Mouse (Mus musculus) hindbrain, embryonic 16.5 days (tissue): Measurements from ENCODE around the gene Iqcj. TPM values are rescaled to one million over a fixed set of nuclear protein-coding genes. Genes with fewer than 3 reads are reported as not detected.

Experiments used
- ATAC-seq: fragments of 200-750 bp; cut with Nextera tagmentation; 2 replicates; pipeline ENCODE4 v1.8.0; 2017; ENCODE audit warnings: moderate TSS enrichment, moderate library complexity
- H3K27ac ChIP-seq: fragments of 300-500 bp; sonication (generic); 2 replicates; pipeline ENCODE4 v1.5.1; 2014; ENCODE audit warnings: low read depth, mild to moderate bottlenecking, control low read depth, low read length, moderate library complexity
- H3K27me3 ChIP-seq: fragments of 300-500 bp; sonication (generic); replicated peaks from 2 replicates; pipeline ENCODE4 v1.6.1; 2014; ENCODE audit warnings: low read length; ENCODE audit not compliant: control insufficient read depth, insufficient read depth
- H3K36me3 ChIP-seq: fragments of 300-500 bp; sonication (generic); 2 replicates; pipeline ENCODE4 v1.6.1; 2014; ENCODE audit warnings: mild to moderate bottlenecking, low read length, moderate library complexity, mixed read lengths; ENCODE audit not compliant: control insufficient read depth, insufficient read depth
- H3K4me1 ChIP-seq: fragments of 300-500 bp; sonication (generic); 2 replicates; pipeline ENCODE4 v1.6.1; 2014; ENCODE audit warnings: low read depth, low read length; ENCODE audit not compliant: control insufficient read depth, insufficient read depth
- H3K4me2 ChIP-seq: fragments of 300-500 bp; sonication (generic); 2 replicates; pipeline ENCODE4 v1.6.1; 2014; ENCODE audit warnings: mild to moderate bottlenecking, low read length, control low read depth, moderate library complexity
- H3K4me3 ChIP-seq: fragments of 300-500 bp; sonication (generic); 2 replicates; pipeline ENCODE4 v1.5.1; 2014; ENCODE audit warnings: mild to moderate bottlenecking, low read length, control low read depth, moderate library complexity
- H3K9ac ChIP-seq: fragments of 300-500 bp; sonication (generic); 2 replicates; pipeline ENCODE4 v1.6.1; 2014; ENCODE audit warnings: low read depth, mild to moderate bottlenecking, control low read depth, low read length, moderate library complexity
- H3K9me3 ChIP-seq: fragments of 300-500 bp; sonication (generic); 2 replicates; pipeline ENCODE4 v1.6.1; 2014; ENCODE audit warnings: mild to moderate bottlenecking, low read length, moderate library complexity; ENCODE audit not compliant: control insufficient read depth
- WGBS: fragments of 180-500 bp; shearing (Covaris S2); extraction: QIAGEN DNeasy Blood & Tissue Kit; methylation state at CpG from one replicate; pipeline ENCODE4 v1.1.7; 2014; 5-methylcytosine and 5-hydroxymethylcytosine counted together
- polyA plus RNA-seq: library from polyadenylated mRNA; unstranded; fragments of >200 nt; fragmentation: Nextera tagmentation; extraction: Ambion mirVana; gene quantifications from 2 replicates; pipeline ENCODE4 v1.2.1, GENCODE M21; 2015

Iqcj gene
- polyA plus RNA-seq, 1 experiment from 2014 or later = 1.2 TPM

GRCm38 (mm10) chr3:67974340-67974998 lies 82.4 kb downstream of the Iqcj start:
- Histone ChIP-seq H3K9ac (no peak overlapping the region), H3K4me3 (no peak overlapping the region), H3K27me3 (no peaks in the 10 kb centered on the region), H3K9me3 (no peaks in the 10 kb centered on the region), H3K36me3 (no peaks in the 10 kb centered on the region), H3K4me1 (no peaks in the 10 kb centered on the region), H3K4me2 (no peak overlapping the region), H3K27ac (no peak overlapping the region)
- no peak for ATAC-seq
- WGBS = 91% methylated on average over 2 of the region's 2 CpGs

GRCm38 (mm10) chr3:67980006-67980405 lies 88.0 kb downstream of the Iqcj start:
- 94% methylated on average over 1 of the region's 1 CpGs for WGBS

GRCm38 (mm10) chr3:67983329-67983728 lies 91.3 kb downstream of the Iqcj start:
- Histone ChIP-seq H3K36me3 (no peaks in the 10 kb centered on the region), H3K27ac (no peak overlapping the region), H3K27me3 (no peaks in the 10 kb centered on the region), H3K9me3 (no peaks in the 10 kb centered on the region), H3K4me2 (no peak overlapping the region), H3K4me3 (no peak overlapping the region), H3K9ac (no peak overlapping the region), H3K4me1 (no peaks in the 10 kb centered on the region)
- ATAC-seq = 0 out of 2 replicates have a peak, but pooled peaks have one; percentile 37
- WGBS = 59% methylated on average over 12 of the region's 12 CpGs

More at GRCm38 (mm10) chr3:67980006-67980405, 88.0 kb downstream of the Iqcj start:
- H3K4me2 ChIP-seq = no peak overlapping the region
- no peaks in the 10 kb centered on the region for H3K9me3 ChIP-seq
- H3K4me3 ChIP-seq = no peak overlapping the region
- H3K9ac ChIP-seq = no peak overlapping the region
- ATAC-seq = no peak
- H3K27ac ChIP-seq = no peak overlapping the region
- no peaks in the 10 kb centered on the region for H3K36me3 ChIP-seq
- H3K27me3 ChIP-seq = no peaks in the 10 kb centered on the region
- H3K4me1 ChIP-seq = no peaks in the 10 kb centered on the region

- H3K4me3 ChIP-seq = no peak overlapping the region
- WGBS = 65% methylated on average over 4 of the region's 4 CpGs
- ATAC-seq = peak; percentile 17; the same call in 1 of the 2 replicates
These were observed 110.4 kb downstream of the Iqcj start for GRCm38 (mm10) chr3:68002415-68002814.

GRCm38 (mm10) chr3:68012342-68012741 lies 120.3 kb downstream of the Iqcj start:
- no peak overlapping the region for H3K4me2 ChIP-seq
- H3K4me1 ChIP-seq = no peaks in the 10 kb centered on the region; the same call in 1 of the 2 replicates
- H3K9me3 ChIP-seq = no peaks in the 10 kb centered on the region
- no peak overlapping the region for H3K27ac ChIP-seq
- H3K27me3 ChIP-seq = no peaks in the 10 kb centered on the region
- no peak for ATAC-seq
- H3K9ac ChIP-seq = no peak overlapping the region
- no peak overlapping the region for H3K4me3 ChIP-seq
- H3K36me3 ChIP-seq = no peaks in the 10 kb centered on the region

More at GRCm38 (mm10) chr3:68002415-68002814, 110.4 kb downstream of the Iqcj start:
- no peaks in the 10 kb centered on the region for H3K9me3 ChIP-seq
- no peak overlapping the region for H3K4me2 ChIP-seq
- H3K27ac ChIP-seq = no peak overlapping the region
- no peaks in the 10 kb centered on the region for H3K27me3 ChIP-seq
- no peak overlapping the region for H3K9ac ChIP-seq
- no peaks in the 10 kb centered on the region for H3K36me3 ChIP-seq
- H3K4me1 ChIP-seq = no peaks in the 10 kb centered on the region

GRCm38 (mm10) chr3:68015786-68016185 lies 123.8 kb downstream of the Iqcj start:
- no peaks in the 10 kb centered on the region for H3K27me3 ChIP-seq
- H3K36me3 ChIP-seq = no peaks in the 10 kb centered on the region
- no peaks in the 10 kb centered on the region for H3K9me3 ChIP-seq
- H3K9ac ChIP-seq = no peak overlapping the region
- no peak for ATAC-seq
- no peaks in the 10 kb centered on the region; the same call in 1 of the 2 replicates for H3K4me1 ChIP-seq
- no peak overlapping the region for H3K4me3 ChIP-seq
- no peak overlapping the region for H3K27ac ChIP-seq
- H3K4me2 ChIP-seq = no peak overlapping the region
- WGBS = 17% methylated on average over 1 of the region's 1 CpGs

GRCm38 (mm10) chr3:68019401-68019800 lies 127.4 kb downstream of the Iqcj start:
- no peaks in the 10 kb centered on the region for H3K27me3 ChIP-seq

GRCm38 (mm10) chr3:68036097-68036496 lies 144.1 kb downstream of the Iqcj start:
- Histone ChIP-seq H3K27ac (no peak overlapping the region), H3K9me3 (no peaks in the 10 kb centered on the region), H3K4me2 (no peak overlapping the region), H3K36me3 (no peaks in the 10 kb centered on the region), H3K4me1 (no peaks in the 10 kb centered on the region), H3K9ac (no peak overlapping the region), H3K4me3 (no peak overlapping the region), H3K27me3 (no peaks in the 10 kb centered on the region)
- WGBS = 25% methylated on average over 3 of the region's 3 CpGs
- peak; percentile 58; the same call in 1 of the 2 replicates for ATAC-seq

More at GRCm38 (mm10) chr3:68019401-68019800, 127.4 kb downstream of the Iqcj start:
- no peak for ATAC-seq
- Histone ChIP-seq H3K9ac (no peak overlapping the region), H3K9me3 (no peaks in the 10 kb centered on the region), H3K4me3 (no peak overlapping the region), H3K36me3 (no peaks in the 10 kb centered on the region), H3K27ac (no peak overlapping the region), H3K4me1 (no peaks in the 10 kb centered on the region; the same call in 1 of the 2 replicates), H3K4me2 (no peak overlapping the region)
- WGBS = 41% methylated on average over 4 of the region's 4 CpGs

- ATAC-seq = no peak
These were observed 150.9 kb downstream of the Iqcj start for GRCm38 (mm10) chr3:68042951-68043350.

More at GRCm38 (mm10) chr3:68042951-68043350, 150.9 kb downstream of the Iqcj start:
- H3K4me1 ChIP-seq = no peaks in the 10 kb centered on the region; the same call in 1 of the 2 replicates
- no peak overlapping the region for H3K4me2 ChIP-seq
- 95% methylated on average over 2 of the region's 2 CpGs for WGBS
- no peak overlapping the region for H3K4me3 ChIP-seq
- no peak overlapping the region for H3K9ac ChIP-seq
- H3K9me3 ChIP-seq = no peaks in the 10 kb centered on the region
- H3K27me3 ChIP-seq = no peaks in the 10 kb centered on the region
- H3K27ac ChIP-seq = no peak overlapping the region
- H3K36me3 ChIP-seq = no peaks in the 10 kb centered on the region
